Mouse (Mus musculus): ENCODE data around the gene Stag3. TPM values are rescaled to one million over a fixed set of nuclear protein-coding genes. Genes with fewer than 3 reads are reported as not detected.

Gene Stag3
- total RNA-seq, 2 experiments from 2014 or later, result not detected

DNA sequence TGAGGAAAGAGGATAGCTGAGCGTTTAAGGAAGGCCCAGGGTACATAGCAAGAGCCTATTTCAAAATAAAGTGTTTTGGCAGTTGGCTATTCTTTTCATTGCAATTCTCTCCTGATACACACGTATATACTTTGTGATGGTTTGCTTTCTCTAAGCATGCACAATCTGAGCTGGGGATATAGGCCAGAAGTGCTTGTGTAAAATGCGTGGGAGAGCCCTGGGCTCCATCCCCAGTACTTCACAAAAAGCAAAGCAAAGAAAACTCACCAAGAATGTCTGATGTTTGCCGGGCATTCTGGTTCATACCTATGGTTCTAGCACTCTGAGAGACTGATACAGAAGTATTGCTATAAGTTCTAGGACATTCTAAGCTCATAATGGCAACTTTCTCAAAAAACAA is 11.1 kb upstream of the Stag3 start:
- no peak for DNase-seq

DNA sequence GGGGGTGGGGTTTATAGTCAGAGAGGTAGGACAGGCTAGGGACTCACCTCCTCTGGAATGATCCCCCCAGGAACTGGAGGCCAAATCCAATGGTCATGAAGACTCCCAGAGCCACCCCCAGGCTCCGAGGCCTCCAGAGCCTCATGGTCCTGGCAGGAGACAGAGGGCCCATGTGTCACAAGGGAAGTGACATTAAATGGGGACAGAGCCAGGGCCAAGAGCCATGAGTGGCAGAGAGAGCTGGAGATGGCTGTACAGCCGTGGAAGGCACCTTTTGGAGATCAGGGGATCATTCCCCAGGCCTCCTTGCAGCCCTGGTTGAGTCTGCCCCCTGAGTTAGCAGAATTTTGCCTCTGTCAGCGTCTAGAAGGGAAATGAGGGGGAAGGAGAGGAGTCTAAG is 8.8 kb upstream of the Stag3 start:
- DNase-seq, result no peak

DNA sequence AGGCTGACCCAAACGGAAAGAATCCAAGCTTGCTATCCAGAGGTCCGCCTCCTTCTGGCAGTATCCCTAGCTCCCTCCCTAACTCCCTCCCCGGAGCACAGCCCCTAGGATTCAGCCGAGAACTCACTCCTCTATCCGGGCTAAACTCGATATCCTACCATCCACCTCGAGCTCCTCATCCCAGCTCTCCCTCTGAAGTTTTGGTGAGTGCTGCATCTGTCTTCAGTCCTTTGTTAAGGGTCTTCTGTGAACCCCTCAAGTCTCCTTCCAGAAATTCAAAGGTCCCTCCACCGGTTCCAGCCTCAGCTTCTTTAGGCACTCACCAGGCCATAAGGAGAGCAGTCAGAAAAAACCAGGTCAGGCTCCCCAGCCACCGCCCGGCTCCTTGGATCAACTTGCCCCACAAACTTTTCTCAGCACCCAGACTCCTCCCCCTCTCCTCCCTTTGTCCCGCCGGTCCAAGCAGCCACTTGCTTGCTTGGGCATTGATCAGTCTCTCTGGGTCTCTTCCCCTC is 7.6 kb upstream of the Stag3 start, which contains the start of gene Gal3st4:
Gal3st4 (minus strand) TSS at position 432 of the 515 bp plus-strand sequence.
- DNase-seq, result peak; percentile 70

DNA sequence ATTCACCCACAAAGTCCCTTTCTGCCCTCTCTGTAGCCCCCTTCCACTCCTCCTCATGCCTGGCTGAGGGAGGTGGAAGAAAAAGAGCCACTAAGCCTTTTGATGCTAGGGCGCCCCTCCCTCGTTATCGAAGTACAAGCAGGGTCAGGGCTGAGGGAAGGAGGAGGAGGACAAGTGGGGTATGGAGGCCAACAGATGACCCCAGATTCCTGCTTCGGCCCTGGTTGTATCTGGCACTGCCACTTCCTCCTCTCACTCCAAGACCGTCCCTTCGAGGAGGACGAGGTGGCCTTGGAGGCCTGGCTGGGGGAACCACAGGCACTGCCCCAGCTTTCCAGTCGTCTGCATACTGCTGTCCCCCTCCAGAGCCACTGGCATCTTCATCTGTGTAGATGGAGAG is 5.9 kb upstream of the Stag3 start:
- no peak for DNase-seq

DNA sequence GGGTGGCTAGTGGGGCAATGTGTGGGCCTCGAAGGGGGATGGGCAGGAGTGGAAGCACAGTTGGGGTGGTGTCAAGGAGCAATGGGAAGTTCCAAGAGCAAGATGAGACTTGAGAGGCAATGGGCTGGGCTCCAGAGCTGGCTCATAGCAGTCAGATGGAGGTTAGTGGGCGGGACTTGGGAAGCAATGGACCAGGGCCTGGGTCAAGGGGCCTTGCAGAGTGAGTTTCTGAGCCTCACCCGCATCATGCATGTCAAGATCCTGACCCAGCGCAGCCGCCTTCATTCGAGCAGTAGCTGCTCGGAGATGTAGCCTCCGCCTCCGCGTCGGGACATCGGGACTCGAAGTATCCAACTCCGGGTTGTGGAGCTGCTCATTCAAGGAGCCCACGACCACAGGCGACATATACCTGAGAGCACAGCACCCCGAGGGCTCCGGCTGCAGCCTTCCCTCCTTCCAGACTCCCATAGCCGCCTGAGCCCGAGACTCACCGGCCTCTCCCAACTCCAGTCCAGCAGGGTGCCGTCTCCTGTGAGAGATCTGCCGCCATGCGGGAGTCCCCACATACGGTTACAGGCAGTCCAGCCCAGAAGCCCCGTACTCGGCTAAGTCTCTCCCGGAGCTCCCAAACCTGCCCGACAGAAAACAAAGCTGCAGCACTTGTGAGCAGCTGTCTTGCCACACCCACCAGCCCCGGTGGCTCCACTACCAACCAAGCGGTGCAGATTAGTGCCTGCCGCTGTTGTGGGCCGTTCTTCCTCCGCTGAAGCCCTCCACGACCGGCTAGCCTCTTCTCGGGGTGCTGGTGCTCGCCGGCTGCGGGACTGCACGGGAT is 4.6 kb upstream of the Stag3 start:
- DNase-seq, result no peak

DNA sequence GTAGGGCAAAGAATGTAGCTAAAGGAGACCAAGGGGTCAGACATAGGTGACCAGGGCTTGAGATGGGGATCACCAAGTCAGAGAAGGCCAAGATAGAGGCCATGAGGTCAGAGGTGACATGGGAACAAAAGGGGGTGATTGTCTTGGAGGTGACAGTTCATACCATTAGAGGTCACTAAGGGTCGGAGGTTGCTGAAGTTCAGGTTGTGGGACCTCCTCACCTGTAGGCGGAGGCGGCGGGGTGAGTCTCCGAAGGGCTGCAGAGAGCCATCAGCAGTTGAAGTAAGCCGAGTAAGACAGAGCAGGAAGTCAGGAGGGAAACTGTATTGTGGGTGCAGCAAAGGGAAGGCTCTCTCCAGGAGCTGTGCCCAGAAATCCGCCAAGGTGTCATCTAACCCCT is 2.0 kb upstream of the Stag3 start:
- no peak for DNase-seq

DNA sequence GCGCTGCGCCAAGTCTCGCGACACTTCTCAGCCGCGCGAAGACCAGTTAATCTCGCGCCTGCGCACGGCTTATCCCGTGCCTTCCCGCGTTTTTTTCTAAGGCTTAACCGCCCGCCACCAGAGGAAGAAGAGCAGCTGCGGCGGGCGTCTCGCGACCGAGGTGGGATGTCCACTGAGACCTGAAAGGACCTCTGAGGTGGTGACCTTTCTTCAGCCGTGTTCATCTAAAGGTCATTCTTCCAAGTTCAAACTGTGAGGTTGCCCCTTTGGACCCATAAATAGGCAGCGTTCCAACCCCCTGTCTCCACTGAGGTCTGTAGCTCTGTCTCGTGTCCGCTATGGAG is 357 bp downstream of the Stag3 start:
- DNase-seq, result no peak

DNA sequence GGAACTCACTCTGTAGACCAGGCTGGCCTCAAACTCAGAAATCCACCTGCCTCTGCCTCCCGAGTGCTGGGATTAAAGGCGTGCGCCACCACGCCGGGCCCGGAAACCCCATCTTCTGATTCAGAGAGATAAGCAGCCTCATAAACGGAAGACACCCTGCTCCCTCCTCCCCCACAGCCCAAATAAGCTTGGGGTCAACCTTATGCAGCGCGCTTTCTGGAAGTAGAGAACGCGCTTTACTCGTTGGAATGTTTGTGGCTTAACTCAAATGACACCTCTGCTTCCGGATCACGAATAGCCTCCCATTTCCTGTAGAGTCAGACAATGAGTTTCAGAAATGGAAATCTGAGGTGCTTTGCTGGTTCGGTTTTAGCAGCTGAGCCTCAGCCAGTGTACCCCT is 789 bp downstream of the Stag3 start:
- DNase-seq, result no peak

DNA sequence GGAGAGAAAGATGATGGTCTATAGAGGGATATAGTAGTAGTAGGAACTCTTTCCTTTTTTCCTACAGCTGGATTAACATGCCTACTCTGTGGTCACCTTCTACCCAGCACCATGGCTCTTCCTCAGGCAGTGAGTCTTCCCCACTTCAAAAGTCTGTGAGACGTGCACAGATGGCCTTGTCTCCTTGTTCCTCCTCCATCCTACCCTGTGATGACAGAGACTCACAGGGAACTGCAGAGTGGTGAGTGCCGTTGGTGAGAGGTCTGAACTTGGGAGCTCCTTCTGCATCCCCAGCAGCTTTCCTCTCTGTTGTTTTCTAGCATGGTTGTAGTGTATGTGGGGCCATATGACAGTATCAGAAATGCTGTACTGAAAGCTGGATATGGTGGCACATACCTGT is 1.8 kb downstream of the Stag3 start:
- no peak for DNase-seq

DNA sequence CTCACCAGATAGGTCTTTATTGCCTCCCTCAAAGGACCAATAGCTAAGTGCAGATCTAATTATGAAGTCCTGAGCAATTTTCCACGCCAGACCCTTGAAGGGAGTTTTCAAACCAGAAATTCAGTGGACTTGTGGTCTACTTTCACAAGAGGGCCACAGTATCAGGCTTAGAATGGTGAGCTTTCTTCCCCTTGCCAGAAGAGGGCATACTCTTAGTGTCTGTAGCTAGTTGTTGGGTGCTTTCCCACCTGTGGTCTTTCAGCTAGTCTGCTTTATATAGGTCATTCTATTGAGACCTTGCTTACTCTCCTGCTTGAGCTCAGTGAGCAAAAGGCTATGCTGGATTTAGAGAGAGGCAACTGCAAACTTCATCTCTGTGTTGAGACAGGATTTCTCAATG is 3.5 kb downstream of the Stag3 start:
- no peak for DNase-seq

DNA sequence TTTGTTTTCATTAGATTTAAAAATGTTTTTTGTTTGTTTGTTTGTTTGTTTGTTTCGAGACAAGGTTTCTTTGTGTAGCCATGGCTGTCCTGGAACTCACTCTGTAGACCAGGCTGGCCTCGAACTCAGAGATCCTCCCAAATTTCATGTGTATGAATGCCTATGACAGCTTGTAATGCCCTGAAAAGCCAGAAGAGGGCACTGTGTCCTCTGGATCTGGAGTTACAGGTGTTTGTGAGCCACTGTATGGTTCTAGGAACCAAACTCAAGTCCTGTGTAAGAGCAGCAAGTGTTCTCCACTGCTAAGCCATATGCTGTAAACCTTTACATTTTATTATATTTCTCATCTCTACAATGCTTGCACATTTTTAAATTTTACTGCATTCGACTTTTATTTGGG is 7.8 kb downstream of the Stag3 start:
- DNase-seq, result no peak

DNA sequence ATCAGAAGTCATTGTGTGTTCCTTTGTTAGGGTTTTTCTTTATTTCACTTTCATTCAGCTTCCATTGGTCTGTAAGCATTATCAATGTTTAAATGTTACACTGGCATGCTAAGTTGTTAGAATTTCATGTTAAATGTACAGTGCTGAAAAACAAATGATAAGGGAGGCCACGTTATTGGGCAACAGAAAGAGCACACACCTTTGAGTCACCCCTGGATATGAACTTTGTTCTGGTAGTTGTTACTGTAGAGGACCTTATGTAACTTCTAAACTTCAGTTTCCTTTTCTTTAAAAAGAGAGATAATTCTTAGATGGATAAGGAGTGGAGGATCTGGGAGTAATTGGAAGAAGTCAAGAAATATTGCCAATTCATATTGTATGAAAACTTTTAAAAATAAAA is 11.6 kb downstream of the Stag3 start:
- no peak for DNase-seq

DNA sequence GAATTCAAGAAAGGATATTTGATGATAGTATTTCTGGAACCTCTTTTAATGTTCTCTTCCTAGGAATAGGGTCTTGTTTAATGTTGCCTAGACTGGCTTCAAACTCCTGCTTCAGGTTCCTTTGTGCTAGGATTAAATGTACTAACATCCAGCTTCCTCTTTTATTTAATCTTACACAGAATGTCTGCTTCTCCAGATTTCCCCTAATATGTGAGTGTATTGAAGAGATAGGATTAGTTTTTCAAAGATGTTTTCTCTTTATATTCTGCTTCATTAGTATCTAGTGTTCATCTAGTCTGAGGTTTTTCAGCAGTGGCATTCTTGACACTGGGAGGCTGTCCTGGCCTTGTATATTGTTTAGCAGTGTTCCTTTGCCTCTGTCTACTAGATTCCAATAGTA is 14.1 kb downstream of the Stag3 start:
- DNase-seq, result no peak

DNA sequence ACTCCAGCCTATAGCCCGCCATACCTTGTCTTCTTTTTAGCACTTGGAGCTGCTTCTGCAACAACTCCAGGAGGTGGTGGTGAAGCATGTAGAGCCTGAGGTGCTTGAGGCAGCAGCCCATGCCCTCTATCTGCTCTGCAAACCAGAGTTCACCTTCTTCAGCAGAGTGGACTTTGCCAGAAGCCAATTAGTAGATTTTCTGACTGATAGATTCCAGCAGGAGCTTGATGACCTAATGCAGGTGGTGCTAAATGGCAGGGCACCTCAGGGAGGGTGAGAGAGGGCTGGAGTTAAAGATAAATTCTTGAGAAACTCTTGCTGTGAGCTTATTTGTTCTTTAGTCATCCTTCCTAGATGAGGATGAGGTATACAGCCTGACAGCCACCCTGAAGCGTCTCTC is 19.6 kb downstream of the Stag3 start:
- no peak for DNase-seq

DNA sequence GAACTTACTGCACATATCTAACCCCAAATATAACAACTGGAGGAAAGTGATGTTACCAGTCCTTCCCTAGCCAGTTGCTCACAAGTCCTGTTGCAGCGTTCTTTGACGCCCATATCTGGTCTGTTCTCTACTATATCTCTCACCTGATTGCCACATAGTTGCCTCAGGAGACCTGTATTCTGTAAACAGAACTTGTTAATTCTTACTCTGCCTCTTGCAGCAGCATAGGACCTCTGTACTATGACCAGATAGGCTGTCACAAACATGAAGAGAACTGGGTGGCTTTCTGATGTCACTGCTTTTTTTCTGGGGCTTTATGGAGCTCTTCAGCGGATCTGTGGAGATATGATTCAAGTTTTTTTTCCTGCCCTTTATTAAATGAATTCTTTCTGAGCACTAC is 32.8 kb downstream of the Stag3 start:
- DNase-seq, result no peak

DNA sequence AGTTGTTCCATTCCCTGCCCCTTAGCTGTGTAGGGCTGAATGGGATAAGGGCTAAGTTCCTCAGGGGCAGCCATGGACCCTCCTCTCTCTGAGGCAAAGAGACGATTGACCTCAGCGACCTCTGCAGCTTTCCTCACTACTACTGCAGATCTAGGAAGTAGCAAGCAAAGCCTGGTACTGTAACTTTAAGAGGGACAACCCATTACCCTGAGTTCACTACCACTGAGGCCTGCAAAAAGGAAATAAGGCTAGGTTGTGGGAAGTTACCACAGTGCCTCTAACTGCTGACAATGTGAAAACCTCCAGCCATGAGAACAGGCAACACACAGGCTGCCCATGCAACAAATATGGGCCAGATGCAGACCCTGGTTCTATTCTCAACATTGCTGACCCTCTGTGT is 61.6 kb downstream of the Stag3 start, which contains the start of gene Pvrig:
Pvrig (plus strand) TSS at position 301 of the 400 bp plus-strand sequence.
- peak in 1 of 2 experiments; percentile 3 for DNase-seq

DNA sequence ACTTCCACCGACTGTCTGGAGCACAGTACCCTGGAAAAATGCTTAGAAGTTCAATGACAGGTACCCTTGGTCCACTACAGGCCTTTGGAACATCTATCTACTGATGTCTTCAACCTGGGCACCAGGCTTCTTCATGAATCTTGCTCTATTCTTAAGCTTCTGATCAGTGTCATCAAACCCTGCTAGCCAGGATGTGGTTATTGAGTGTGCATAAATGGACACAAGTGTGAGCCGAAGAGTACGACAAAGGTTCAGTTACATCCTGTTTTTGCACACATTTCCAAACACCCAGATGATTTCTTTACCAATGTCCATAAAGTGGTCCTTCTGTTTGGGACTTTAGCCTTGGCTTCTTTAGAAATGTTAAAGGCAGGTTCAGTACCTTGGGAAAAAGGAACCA is 63.2 kb downstream of the Stag3 start:
- no peak for DNase-seq

Other genes starting within 250 kb of the Stag3 start
- not detected for gene Smok3c, start 227.0 kb upstream of the Stag3 start, total RNA-seq (2021)
- 10 to 100 TPM; 14.3 to 17.3 TPM for gene Zkscan1, start 195.2 kb upstream of the Stag3 start, total RNA-seq (2021)
- gene Zscan21, start 163.3 kb upstream of the Stag3 start, total RNA-seq (2021), result 10 to 100 TPM; 11.4 to 13.6 TPM
- 1 to 10 TPM; 6.8 to 8.0 TPM for gene Zfp113, start 124.5 kb upstream of the Stag3 start, total RNA-seq (2021)
- 100 to 1,000 TPM; 123 to 129 TPM for gene Cops6, start 119.2 kb upstream of the Stag3 start, total RNA-seq (2021)
- gene Ap4m1, start 108.2 kb upstream of the Stag3 start, total RNA-seq (2021), result 1 to 10 TPM; 6.4 to 7.9 TPM
- 10 to 100 TPM in 1 of 2 experiments, 1 to 10 TPM in 1; 9.3 to 11.6 TPM for gene Mcm7, start 107.8 kb upstream of the Stag3 start, total RNA-seq (2021)
- 10 to 100 TPM; 29.6 to 34.7 TPM for gene Taf6, start 92.8 kb upstream of the Stag3 start, total RNA-seq (2021)
- gene Cnpy4, start 92.8 kb upstream of the Stag3 start, total RNA-seq (2021), result 1 to 10 TPM; 6.3 to 6.9 TPM
- 1 to 10 TPM; 1.9 to 2.8 TPM for gene Mblac1, start 85.9 kb upstream of the Stag3 start, total RNA-seq (2021)
- under 1 TPM; 0.47 to 0.57 TPM for gene Nxpe5, start 54.3 kb upstream of the Stag3 start, total RNA-seq (2021)
- 10 to 100 TPM; 58.7 to 64.6 TPM for gene Lamtor4, start 24.8 kb upstream of the Stag3 start, total RNA-seq (2021)
- 1 to 10 TPM; 3.2 to 4.2 TPM for gene BC037034, start 16.2 kb upstream of the Stag3 start, total RNA-seq (2021)
- gene Gal3st4, start 7.4 kb upstream of the Stag3 start, total RNA-seq (2021), result under 1 TPM; 0.15 to 0.32 TPM
- gene Gm43720, start 282 bp upstream of the Stag3 start, total RNA-seq (2021), result not detected
- gene Gpc2, start 235 bp upstream of the Stag3 start, total RNA-seq (2021), result under 1 TPM in 1 of 2 experiments, not detected in 1; 0.15 TPM
- not detected for gene Pvrig, start 61.7 kb downstream of the Stag3 start, total RNA-seq (2021)
- 1 to 10 TPM; 4.3 TPM for gene Zfp157, start 161.2 kb downstream of the Stag3 start, total RNA-seq (2021)